Mouse (Mus musculus): ENCODE results near the gene Fbxo47.

The Fbxo47 gene

DNA sequence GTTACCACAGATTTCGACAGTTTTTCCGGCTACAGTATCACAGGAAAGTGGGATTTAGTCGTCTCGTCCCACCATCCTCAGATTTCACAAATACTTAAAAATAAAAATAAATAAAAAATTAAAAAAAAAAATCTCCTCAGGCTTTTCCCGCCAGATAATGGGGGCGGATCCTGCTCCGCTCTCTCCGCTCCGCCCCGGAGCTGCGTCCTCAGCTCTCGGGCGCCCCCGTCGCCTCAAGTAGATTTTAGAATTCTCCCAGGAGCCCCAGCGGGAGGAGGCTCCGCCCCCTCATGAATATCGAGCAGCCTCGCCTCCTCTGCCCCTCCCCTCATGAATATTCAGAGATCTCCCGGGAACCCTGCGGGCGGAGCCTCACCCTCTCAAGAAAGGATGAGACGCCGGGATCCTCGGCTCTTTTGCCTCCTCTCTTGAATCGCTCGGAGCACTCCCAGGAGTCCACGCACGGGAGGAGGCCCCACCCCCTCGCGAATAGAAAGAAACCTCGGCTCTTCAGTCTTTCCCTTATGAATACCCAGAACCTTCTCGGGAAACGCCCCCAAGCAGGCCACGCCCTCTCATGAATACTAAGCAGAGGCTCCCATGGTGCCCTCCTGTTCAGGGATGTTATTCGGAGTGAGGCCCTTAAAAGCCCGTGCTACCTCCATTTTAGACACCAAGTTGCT lies at the start of gene Fbxo47:
Gene Fbxo47, minus strand, starts transcription at position 237 of the 683 bp plus-strand sequence.
- in situ Hi-C loops (cut with MboI; ENCODE audit: low pct_unique_long_range_greater_than_20kb in 1 of 2, low sequenced_read_pairs in 2 of 2, unreplicated experiment in 1 of 2), result no loop called here

- in situ Hi-C loops (cut with MboI; ENCODE audit: low pct_unique_long_range_greater_than_20kb in 1 of 2, low sequenced_read_pairs in 2 of 2, unreplicated experiment in 1 of 2), result loop anchor here in 1 of 2 experiments (10.0 kb wide), 1 partner anchor 51 kb away; the partner anchor contains the start of gene Plxdc1
These were observed 49.6 kb upstream of the Fbxo47 start for GRCm38 (mm10) chr11:97933553-97933952.

GRCm38 (mm10) chr11:97928905-97929304 lies 45.0 kb upstream of the Fbxo47 start:
- in situ Hi-C loops (cut with MboI; ENCODE audit: low pct_unique_long_range_greater_than_20kb in 1 of 2, low sequenced_read_pairs in 2 of 2, unreplicated experiment in 1 of 2), result no loop called here

GRCm38 (mm10) chr11:97924217-97924616 lies 40.3 kb upstream of the Fbxo47 start:
- in situ Hi-C loops (cut with MboI; ENCODE audit: low pct_unique_long_range_greater_than_20kb in 1 of 2, low sequenced_read_pairs in 2 of 2, unreplicated experiment in 1 of 2), result no loop called here

GRCm38 (mm10) chr11:97923639-97924038 lies 39.7 kb upstream of the Fbxo47 start:
- in situ Hi-C loops (cut with MboI; ENCODE audit: low pct_unique_long_range_greater_than_20kb in 1 of 2, low sequenced_read_pairs in 2 of 2, unreplicated experiment in 1 of 2), result no loop called here

GRCm38 (mm10) chr11:97915974-97916503 lies 32.1 kb upstream of the Fbxo47 start:
- in situ Hi-C loops (cut with MboI; ENCODE audit: low pct_unique_long_range_greater_than_20kb in 1 of 2, low sequenced_read_pairs in 2 of 2, unreplicated experiment in 1 of 2), result no loop called here

- in situ Hi-C loops (cut with MboI; ENCODE audit: low pct_unique_long_range_greater_than_20kb in 1 of 2, low sequenced_read_pairs in 2 of 2, unreplicated experiment in 1 of 2), result no loop called here
These were observed 31.5 kb upstream of the Fbxo47 start for GRCm38 (mm10) chr11:97915471-97915870.

DNA sequence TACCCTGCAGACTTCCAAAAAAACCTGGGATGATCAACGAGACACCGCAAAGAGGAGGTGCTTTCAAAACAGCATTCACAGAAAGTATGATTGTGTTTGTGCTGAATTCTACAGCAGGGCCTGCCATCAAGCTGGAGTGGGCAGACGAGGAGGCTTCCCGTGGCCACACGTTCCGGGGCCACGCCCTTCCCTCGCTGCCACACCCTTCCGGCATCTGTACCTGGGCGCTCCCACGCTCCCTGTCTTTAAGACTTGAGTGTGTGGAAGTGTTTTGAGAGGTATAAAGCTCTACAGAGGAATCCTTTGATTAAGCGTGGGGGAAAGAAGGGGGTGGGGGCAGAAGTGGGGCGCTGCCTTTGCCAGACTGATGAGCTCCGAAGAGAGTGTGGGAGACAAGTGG lies 29.2 kb upstream of the Fbxo47 start:
- in situ Hi-C loops (cut with MboI; ENCODE audit: low pct_unique_long_range_greater_than_20kb in 1 of 2, low sequenced_read_pairs in 2 of 2, unreplicated experiment in 1 of 2), result no loop called here

DNA sequence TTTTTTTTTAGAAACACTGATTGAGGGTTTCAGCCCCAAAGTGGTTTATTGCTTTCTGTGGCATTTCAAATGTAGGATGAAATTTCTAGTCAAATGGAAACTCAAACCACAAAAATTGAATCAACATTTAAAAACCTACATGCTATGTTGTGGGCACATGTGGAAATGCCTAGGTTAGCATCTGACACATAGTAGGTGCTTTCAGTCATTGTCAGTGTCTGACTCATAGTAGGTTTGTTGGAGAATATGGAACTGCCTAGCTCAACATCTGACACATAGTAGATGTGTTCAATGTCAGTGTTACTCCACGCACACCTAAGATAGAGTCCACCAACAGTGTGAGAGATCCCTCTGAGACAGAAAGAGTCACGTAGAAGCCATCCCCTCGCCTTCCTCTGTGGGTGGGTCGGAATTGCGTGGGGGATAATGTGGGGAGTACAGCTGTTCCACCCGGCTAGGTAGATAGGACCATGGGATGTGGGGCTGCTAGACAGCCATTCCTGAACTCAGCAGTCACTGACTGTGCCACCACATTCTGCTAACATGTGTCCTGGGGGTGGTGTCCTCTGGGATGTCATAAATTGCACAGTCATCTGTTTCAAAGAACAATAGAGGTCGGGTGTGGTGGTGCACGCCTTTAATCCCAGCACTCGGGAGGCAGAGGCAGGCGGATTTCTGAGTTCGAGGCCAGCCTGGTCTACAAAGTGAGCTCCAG lies 24.8 kb upstream of the Fbxo47 start:
- in situ Hi-C loops (cut with MboI; ENCODE audit: low pct_unique_long_range_greater_than_20kb in 1 of 2, low sequenced_read_pairs in 2 of 2, unreplicated experiment in 1 of 2), result no loop called here

- in situ Hi-C loops (cut with MboI; ENCODE audit: low pct_unique_long_range_greater_than_20kb in 1 of 2, low sequenced_read_pairs in 2 of 2, unreplicated experiment in 1 of 2), result no loop called here
These were observed 24.0 kb upstream of the Fbxo47 start for GRCm38 (mm10) chr11:97907935-97908334.

DNA sequence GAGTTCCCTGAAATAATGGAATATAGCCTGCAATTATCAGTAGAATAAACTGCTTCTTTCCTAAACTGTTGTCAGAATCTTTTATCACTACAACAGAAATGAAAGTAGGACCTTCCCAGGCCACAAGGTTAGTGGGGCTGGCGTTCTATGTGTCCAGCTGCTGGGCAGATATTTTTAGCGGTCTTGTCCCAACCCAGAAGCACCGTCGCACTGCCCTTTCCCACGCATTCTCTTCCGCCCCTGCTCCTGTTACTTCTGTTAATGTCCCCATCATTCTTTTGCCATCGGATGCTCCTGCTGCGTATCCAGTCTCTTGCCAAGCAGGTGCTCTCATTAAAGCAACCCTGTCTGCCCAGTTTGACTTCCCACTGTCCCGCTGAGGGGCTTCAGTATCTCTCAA lies 23.0 kb upstream of the Fbxo47 start:
- in situ Hi-C loops (cut with MboI; ENCODE audit: low pct_unique_long_range_greater_than_20kb in 1 of 2, low sequenced_read_pairs in 2 of 2, unreplicated experiment in 1 of 2), result no loop called here

DNA sequence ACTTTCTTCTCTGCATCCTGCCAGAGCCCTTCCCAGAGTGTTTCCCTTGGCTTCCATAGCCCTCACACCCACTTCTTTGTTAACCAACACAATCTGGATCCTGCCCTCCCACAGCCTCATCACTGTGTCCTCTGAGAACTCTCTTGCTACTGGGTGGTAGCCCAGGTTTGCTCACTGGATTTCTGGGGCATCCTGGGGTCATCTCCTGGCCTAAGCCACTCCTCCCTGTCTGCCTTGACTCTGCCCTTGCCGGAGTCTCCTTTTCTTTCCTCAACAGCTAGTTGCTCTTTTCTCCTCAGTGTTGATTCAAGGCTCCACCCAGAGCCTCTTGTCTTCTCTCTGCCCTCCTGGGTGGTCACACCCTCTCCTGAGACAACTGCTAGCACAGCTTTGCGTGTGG lies 22.0 kb upstream of the Fbxo47 start:
- in situ Hi-C loops (cut with MboI; ENCODE audit: low pct_unique_long_range_greater_than_20kb in 1 of 2, low sequenced_read_pairs in 2 of 2, unreplicated experiment in 1 of 2), result no loop called here

GRCm38 (mm10) chr11:97905540-97905939 lies 21.6 kb upstream of the Fbxo47 start:
- in situ Hi-C loops (cut with MboI; ENCODE audit: low pct_unique_long_range_greater_than_20kb in 1 of 2, low sequenced_read_pairs in 2 of 2, unreplicated experiment in 1 of 2), result no loop called here

DNA sequence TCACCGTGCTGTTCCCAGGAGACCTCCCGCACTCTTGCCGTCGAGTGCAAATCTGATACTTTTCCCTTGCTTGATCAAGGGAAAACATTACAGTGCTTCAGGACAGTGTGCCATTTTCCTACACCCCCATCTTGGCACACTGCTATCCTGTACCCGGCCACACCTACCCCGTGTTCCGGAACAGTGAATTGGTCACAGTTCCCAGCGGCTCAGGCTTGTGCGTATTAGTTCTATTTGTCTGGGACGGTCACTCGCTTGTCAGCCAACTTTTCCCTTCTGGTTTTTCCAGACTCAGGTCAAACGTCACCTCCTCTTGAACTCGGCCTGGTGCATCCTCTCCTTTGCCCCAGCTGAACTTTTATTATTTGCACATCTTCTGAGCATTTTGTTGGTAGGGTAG lies 20.8 kb upstream of the Fbxo47 start:
- in situ Hi-C loops (cut with MboI; ENCODE audit: low pct_unique_long_range_greater_than_20kb in 1 of 2, low sequenced_read_pairs in 2 of 2, unreplicated experiment in 1 of 2), result loop anchor here in 1 of 2 experiments (5.0 kb wide), 1 partner anchor 82 kb away; the partner anchor contains the start of gene Plxdc1

DNA sequence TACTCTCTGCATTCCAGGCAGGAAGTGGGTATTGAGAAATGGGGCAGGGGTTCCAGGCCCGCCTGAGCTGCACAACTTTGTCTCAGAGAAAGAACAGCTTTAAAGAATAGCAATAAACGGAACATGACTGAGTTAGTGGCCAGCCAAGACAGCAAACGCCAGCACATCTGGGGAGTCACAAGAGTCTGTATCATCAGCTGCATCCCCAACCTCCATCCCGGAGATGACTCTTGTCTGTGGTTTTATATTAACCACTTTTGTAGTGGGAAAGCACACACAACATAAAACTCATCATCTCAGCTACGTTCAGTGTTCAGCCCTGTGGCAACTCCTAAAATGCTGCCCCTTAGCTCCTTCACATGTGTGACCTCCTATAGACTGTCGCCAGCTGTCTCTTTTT lies 17.9 kb upstream of the Fbxo47 start:
- in situ Hi-C loops (cut with MboI; ENCODE audit: low pct_unique_long_range_greater_than_20kb in 1 of 2, low sequenced_read_pairs in 2 of 2, unreplicated experiment in 1 of 2), result loop anchor here in 1 of 2 experiments (5.0 kb wide), 1 partner anchor 85 kb away; the partner anchor contains the start of gene Plxdc1

DNA sequence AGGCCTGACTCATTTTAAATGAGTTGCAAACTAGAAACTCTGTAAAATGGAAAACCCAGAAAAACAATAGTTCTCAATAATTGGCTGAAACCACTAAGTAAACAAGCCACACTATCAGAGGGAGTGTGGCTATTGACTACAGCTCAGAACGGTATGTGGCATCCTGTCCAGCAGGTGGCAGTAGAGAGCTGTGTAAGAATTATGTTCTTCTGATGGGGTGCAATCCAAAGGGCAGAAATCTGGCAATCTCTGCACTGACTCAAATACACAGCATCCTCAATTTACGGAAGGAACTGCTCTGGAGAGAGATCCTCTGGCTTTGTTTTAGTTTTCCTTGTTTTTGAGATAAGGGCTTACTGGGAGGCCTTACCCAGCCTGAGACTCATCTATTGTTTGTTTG lies 15.9 kb upstream of the Fbxo47 start:
- in situ Hi-C loops (cut with MboI; ENCODE audit: low pct_unique_long_range_greater_than_20kb in 1 of 2, low sequenced_read_pairs in 2 of 2, unreplicated experiment in 1 of 2), result loop anchor here (5.0 kb wide), 1 partner anchor 87 kb away; the partner anchor contains the start of gene Plxdc1 (in 2 of the 2)

DNA sequence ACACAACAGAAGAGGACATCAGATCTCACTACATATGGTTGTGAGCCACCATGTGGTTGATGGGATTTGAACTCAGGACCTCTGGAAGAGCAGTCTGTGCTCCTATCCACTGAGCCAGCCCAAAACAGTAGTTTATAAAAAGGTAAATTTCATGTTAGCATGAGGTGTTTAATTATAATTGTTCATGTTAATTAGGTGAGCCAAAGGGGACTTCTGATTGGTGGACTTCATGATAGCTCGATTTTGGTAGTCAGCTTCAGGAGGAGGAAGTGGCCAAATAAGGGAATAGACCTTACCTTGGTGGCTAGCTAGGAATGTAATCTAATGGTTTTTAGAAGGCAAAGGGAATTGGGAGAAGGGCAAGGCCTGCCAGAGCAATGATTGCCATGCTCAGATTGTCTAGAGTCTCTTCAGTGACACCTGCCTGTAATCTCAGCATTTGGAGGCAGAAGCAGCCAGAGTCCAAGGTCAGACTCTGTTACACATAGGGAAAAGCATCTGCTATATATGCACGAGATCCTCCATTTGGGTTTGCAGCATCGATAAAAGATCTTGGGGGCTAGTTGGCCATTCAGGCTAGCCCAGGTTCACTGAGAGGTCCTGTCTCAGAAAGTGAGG lies 13.7 kb upstream of the Fbxo47 start:
- in situ Hi-C loops (cut with MboI; ENCODE audit: low pct_unique_long_range_greater_than_20kb in 1 of 2, low sequenced_read_pairs in 2 of 2, unreplicated experiment in 1 of 2), result loop anchor here in 1 of 2 experiments (5.0 kb wide), 1 partner anchor 90 kb away; the partner anchor contains the start of gene Plxdc1

GRCm38 (mm10) chr11:97896655-97897054 lies 12.7 kb upstream of the Fbxo47 start:
- in situ Hi-C loops (cut with MboI; ENCODE audit: low pct_unique_long_range_greater_than_20kb in 1 of 2, low sequenced_read_pairs in 2 of 2, unreplicated experiment in 1 of 2), result loop anchor here in 1 of 2 experiments (5.0 kb wide), 1 partner anchor 91 kb away; the partner anchor contains the start of gene Plxdc1

GRCm38 (mm10) chr11:97891821-97892220 lies 7.9 kb upstream of the Fbxo47 start:
- in situ Hi-C loops (cut with MboI; ENCODE audit: low pct_unique_long_range_greater_than_20kb in 1 of 2, low sequenced_read_pairs in 2 of 2, unreplicated experiment in 1 of 2), result no loop called here

Measured in mouse embryonic stem cell (cell line).